Mouse (Mus musculus): ENCODE measurements at regions not wholly inside any gene's neighbourhood (a gene's known extent, or its start where the extent isn't known, plus 50 kb on each side); places are given as distances from the start of the nearest gene placed in this dataset.

- DNase-seq (ENCODE audit: extremely low spot score, low spot score) = no peak
These were observed 70.5 kb downstream of the Tmx1 start for GRCm38 (mm10) chr12:70523379-70523778.

- DNase-seq (ENCODE audit: extremely low spot score, low spot score) = no peak
These were observed 71.8 kb downstream of the Tmx1 start for GRCm38 (mm10) chr12:70524703-70525102.

- DNase-seq (ENCODE audit: extremely low spot score, low spot score) = no peak
These were observed 78.8 kb downstream of the Tmx1 start for GRCm38 (mm10) chr12:70531661-70532060.

GRCm38 (mm10) chr12:70532225-70532624 lies 79.3 kb downstream of the Tmx1 start:
- no peak for DNase-seq (ENCODE audit: extremely low spot score, low spot score)

- no peak for DNase-seq (ENCODE audit: extremely low spot score, low spot score)
These were observed 79.9 kb downstream of the Tmx1 start for GRCm38 (mm10) chr12:70532843-70533242.

- no peak for DNase-seq (ENCODE audit: extremely low spot score, low spot score)
These were observed 80.6 kb downstream of the Tmx1 start for GRCm38 (mm10) chr12:70533375-70533935.

- DNase-seq (ENCODE audit: extremely low spot score, low spot score) = no peak
These were observed 86.2 kb downstream of the Tmx1 start for GRCm38 (mm10) chr12:70539124-70539523.

- DNase-seq (ENCODE audit: extremely low spot score, low spot score) = no peak
These were observed 87.0 kb downstream of the Tmx1 start for GRCm38 (mm10) chr12:70539856-70540255.

- DNase-seq (ENCODE audit: extremely low spot score, low spot score) = no peak
These were observed 88.5 kb downstream of the Tmx1 start for GRCm38 (mm10) chr12:70541432-70541831.

- DNase-seq (ENCODE audit: extremely low spot score, low spot score) = no peak
These were observed 90.4 kb downstream of the Tmx1 start for GRCm38 (mm10) chr12:70543299-70543698.

- no peak for DNase-seq (ENCODE audit: extremely low spot score, low spot score)
These were observed 91.4 kb downstream of the Tmx1 start for GRCm38 (mm10) chr12:70544326-70544725.

GRCm38 (mm10) chr12:70544850-70545510 lies 92.1 kb downstream of the Tmx1 start:
- DNase-seq (ENCODE audit: extremely low spot score, low spot score) = no peak

- DNase-seq (ENCODE audit: extremely low spot score, low spot score) = no peak
These were observed 94.3 kb downstream of the Tmx1 start for GRCm38 (mm10) chr12:70547199-70547598.

GRCm38 (mm10) chr12:70549296-70549695 lies 96.4 kb downstream of the Tmx1 start:
- no peak for DNase-seq (ENCODE audit: extremely low spot score, low spot score)

GRCm38 (mm10) chr12:70553866-70554265 lies 101.0 kb downstream of the Tmx1 start:
- no peak for DNase-seq (ENCODE audit: extremely low spot score, low spot score)

- no peak for DNase-seq (ENCODE audit: extremely low spot score, low spot score)
These were observed 101.7 kb downstream of the Tmx1 start for GRCm38 (mm10) chr12:70554586-70554985.

- no peak for DNase-seq (ENCODE audit: extremely low spot score, low spot score)
These were observed 102.8 kb downstream of the Tmx1 start for GRCm38 (mm10) chr12:70555723-70556122.

- no peak for DNase-seq (ENCODE audit: extremely low spot score, low spot score)
These were observed 103.9 kb downstream of the Tmx1 start for GRCm38 (mm10) chr12:70556820-70557219.

GRCm38 (mm10) chr12:70563446-70563845 lies 110.6 kb downstream of the Tmx1 start:
- DNase-seq (ENCODE audit: extremely low spot score, low spot score) = no peak

GRCm38 (mm10) chr12:70575665-70576064 lies 122.8 kb downstream of the Tmx1 start:
- DNase-seq (ENCODE audit: extremely low spot score, low spot score) = no peak

GRCm38 (mm10) chr12:70577769-70578168 lies 124.9 kb downstream of the Tmx1 start:
- no peak for DNase-seq (ENCODE audit: extremely low spot score, low spot score)

GRCm38 (mm10) chr12:70579328-70579905 lies 126.5 kb downstream of the Tmx1 start:
- no peak for DNase-seq (ENCODE audit: extremely low spot score, low spot score)

GRCm38 (mm10) chr12:70586181-70586580 lies 133.3 kb downstream of the Tmx1 start:
- no peak for DNase-seq (ENCODE audit: extremely low spot score, low spot score)

Data from neural tube, embryonic 10.5 days (tissue).